Mouse (Mus musculus): ENCODE results near the gene Adk.

- TF ChIP-seq POLR2A (IDR thresholded peaks at IDR 0.05; ENCODE audit: borderline replicate concordance, extremely low read depth, low read depth, low read length): no peak
- TF ChIP-seq CTCF (IDR thresholded peaks at IDR 0.05; ENCODE audit: insufficient read depth, low read length): no peak
Observed at GRCm38 (mm10) chr14:21101562-21101961, 49.2 kb downstream of the Adk start.

Data from lung, adult 2 months (tissue).